Mouse (Mus musculus) hindbrain, embryonic 12.5 days (tissue): ENCODE data around the gene Prox2. TPM values are rescaled to one million over a fixed set of nuclear protein-coding genes. Genes with fewer than 3 reads are reported as not detected.

Source experiments
- ATAC-seq: fragments of 200-750 bp; cut with Nextera tagmentation; 2 replicates; pipeline ENCODE4 v1.8.0; 2017; ENCODE audit warnings: moderate TSS enrichment; ENCODE audit not compliant: low FRiP score
- H3K27ac ChIP-seq: fragments of 300-500 bp; sonication (generic); 2 replicates; pipeline ENCODE4 v1.5.1; 2016; ENCODE audit warnings: mild to moderate bottlenecking
- H3K27me3 ChIP-seq: fragments of 300-500 bp; sonication (generic); 2 replicates; pipeline ENCODE4 v1.6.1; 2016; ENCODE audit warnings: mild to moderate bottlenecking
- H3K36me3 ChIP-seq: fragments of 300-500 bp; sonication (generic); 2 replicates; pipeline ENCODE4 v1.6.1; 2016; ENCODE audit warnings: mild to moderate bottlenecking
- H3K4me1 ChIP-seq: fragments of 300-500 bp; sonication (generic); 2 replicates; pipeline ENCODE4 v1.6.1; 2016
- H3K4me2 ChIP-seq: fragments of 300-500 bp; sonication (generic); replicated peaks from 2 replicates; pipeline ENCODE4 v1.6.1; 2016; ENCODE audit warnings: mild to moderate bottlenecking
- H3K4me3 ChIP-seq: fragments of 300-500 bp; sonication (generic); 2 replicates; pipeline ENCODE4 v1.5.1; 2016; ENCODE audit warnings: mild to moderate bottlenecking
- H3K9ac ChIP-seq: fragments of 300-500 bp; sonication (generic); 2 replicates; pipeline ENCODE4 v1.6.1; 2016; ENCODE audit warnings: mild to moderate bottlenecking, moderate library complexity
- H3K9me3 ChIP-seq: fragments of 300-500 bp; sonication (generic); replicated peaks from 2 replicates; pipeline ENCODE4 v1.6.1; 2016; ENCODE audit warnings: mild to moderate bottlenecking
- WGBS: fragments of 180-500 bp; shearing (Covaris S2); methylation state at CpG from one replicate; pipeline ENCODE4 v1.1.7; 2016; 5-methylcytosine and 5-hydroxymethylcytosine counted together
- polyA plus RNA-seq: library from polyadenylated mRNA; unstranded; fragments of >200 nt; fragmentation: Nextera tagmentation; extraction: Ambion mirVana; gene quantifications from 2 replicates; pipeline ENCODE4 v1.2.1, GENCODE M21; 2016

The Prox2 gene
- polyA plus RNA-seq, 1 experiment from 2014 or later: 3.2 TPM

DNA sequence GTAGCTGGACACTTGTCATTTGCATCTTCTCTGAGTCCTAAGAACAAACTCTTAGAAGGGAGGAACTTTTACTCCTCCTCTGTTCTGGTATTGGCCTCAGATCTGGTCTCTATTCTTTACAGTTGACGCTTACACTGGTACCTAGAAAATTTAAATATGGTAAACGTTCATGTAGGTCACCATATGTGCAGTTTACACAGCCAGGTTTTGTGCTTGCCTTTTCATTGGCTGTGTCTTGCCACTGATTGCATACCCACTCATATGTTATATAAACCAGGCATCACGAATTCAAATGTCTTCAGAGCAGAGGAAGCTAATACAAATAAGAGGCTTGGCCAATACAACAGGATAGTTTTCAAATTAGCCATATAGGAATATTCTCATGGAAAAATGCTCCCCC, 33.5 kb downstream of the Prox2 start:
- 90% methylated on average over 3 of the region's 3 CpGs for WGBS
- no peak for ATAC-seq
- H3K27me3 ChIP-seq: no peaks in the 10 kb centered on the region

DNA sequence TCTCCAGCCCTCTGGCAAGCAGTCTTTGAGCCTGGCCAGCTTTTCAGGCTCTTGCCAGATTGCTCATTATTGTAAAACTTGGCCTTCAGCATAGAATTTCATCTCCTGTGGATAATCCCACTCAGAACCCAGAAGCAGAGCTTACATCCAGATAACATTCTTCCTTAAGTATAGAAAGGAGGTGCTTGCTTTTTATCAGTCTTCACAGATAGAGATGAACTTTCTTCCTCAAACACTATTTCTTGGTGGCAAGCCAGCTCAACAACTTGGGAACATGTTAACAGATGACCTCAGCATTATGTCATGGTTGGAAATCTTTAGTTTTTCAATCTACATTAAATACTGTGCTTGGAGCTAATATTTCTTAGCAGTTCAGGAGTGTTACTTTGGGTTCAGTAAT, 39.5 kb downstream of the Prox2 start:
- Histone ChIP-seq H3K4me1 (no peaks in the 10 kb centered on the region), H3K27ac (no peak overlapping the region), H3K4me3 (no peak overlapping the region), H3K27me3 (no peaks in the 10 kb centered on the region), H3K36me3 (peaks cover 48% of the 10 kb centered on the region), H3K9ac (no peak overlapping the region), H3K4me2 (no peak overlapping the region), H3K9me3 (no peaks in the 10 kb centered on the region)
- no peak for ATAC-seq

More for the DNA sequence above, 33.5 kb downstream of the Prox2 start:
- Histone ChIP-seq H3K4me3 (no peak overlapping the region), H3K27ac (no peak overlapping the region), H3K9me3 (no peaks in the 10 kb centered on the region), H3K36me3 (peaks cover 15% of the 10 kb centered on the region), H3K4me1 (no peaks in the 10 kb centered on the region), H3K9ac (no peak overlapping the region), H3K4me2 (no peak overlapping the region)

DNA sequence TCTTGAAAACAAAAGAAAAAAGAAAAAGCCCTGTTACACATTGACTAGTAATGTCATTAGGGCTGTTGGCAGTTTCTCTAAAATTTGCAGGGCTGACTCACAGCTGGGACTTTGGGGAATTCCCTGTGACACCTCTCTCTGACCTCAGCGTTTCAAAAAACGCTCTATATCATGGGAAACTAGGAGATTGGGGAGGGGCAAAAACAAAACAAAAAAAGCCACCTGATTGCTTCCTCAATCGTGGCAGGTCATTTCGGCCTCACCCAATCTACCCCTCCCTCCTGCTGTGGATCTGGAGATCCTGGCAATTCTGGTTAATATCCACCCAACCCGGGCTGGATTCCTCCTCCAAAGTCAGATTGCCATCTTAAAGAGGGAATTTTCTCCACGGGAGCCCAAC, 59.3 kb downstream of the Prox2 start:
- no peak overlapping the region for H3K4me3 ChIP-seq
- H3K4me2 ChIP-seq: no peak overlapping the region
- H3K9me3 ChIP-seq: no peaks in the 10 kb centered on the region
- H3K27me3 ChIP-seq: no peaks in the 10 kb centered on the region
- H3K9ac ChIP-seq: no peak overlapping the region
- ATAC-seq: no peak
- peaks cover 49% of the 10 kb centered on the region for H3K36me3 ChIP-seq
- H3K27ac ChIP-seq: no peak overlapping the region
- WGBS: 47% methylated on average over 6 of the region's 6 CpGs
- H3K4me1 ChIP-seq: no peaks in the 10 kb centered on the region

Other genes with a start within 250 kb of the Prox2 start
- 0.45 and 0.47 TPM in 2 replicates for gene Ltbp2, start 234.2 kb downstream of the Prox2 start, polyA plus RNA-seq
- 112 and 120 TPM in 2 replicates for gene Fcf1, start 139.9 kb downstream of the Prox2 start, polyA plus RNA-seq
- 31.3 and 33.0 TPM in 2 replicates for gene Arel1, start 139.9 kb downstream of the Prox2 start, polyA plus RNA-seq
- 38.5 and 40.3 TPM in 2 replicates for gene Ylpm1, start 114.4 kb downstream of the Prox2 start, polyA plus RNA-seq
- gene Dlst, start 74 bp upstream of the Prox2 start, polyA plus RNA-seq: 102 and 109 TPM in 2 replicates
- gene Rps6kl1, start 40.5 kb upstream of the Prox2 start, polyA plus RNA-seq: 7.2 and 7.6 TPM in 2 replicates
- gene Pgf, start 67.0 kb upstream of the Prox2 start, polyA plus RNA-seq: 10.6 and 11.2 TPM in 2 replicates
- gene Eif2b2, start 108.7 kb upstream of the Prox2 start, polyA plus RNA-seq: 78.0 and 82.4 TPM in 2 replicates
- gene Mlh3, start 159.8 kb upstream of the Prox2 start, polyA plus RNA-seq: 9.1 and 9.8 TPM in 2 replicates
- gene Acyp1, start 177.7 kb upstream of the Prox2 start, polyA plus RNA-seq: 62.2 and 67.9 TPM in 2 replicates
- 1.3 and 1.4 TPM in 2 replicates for gene Zc2hc1c, start 177.8 kb upstream of the Prox2 start, polyA plus RNA-seq
- 26.7 and 28.2 TPM in 2 replicates for gene Nek9, start 228.6 kb upstream of the Prox2 start, polyA plus RNA-seq